Mouse (Mus musculus) G1E (cell line): ENCODE results near the gene Mvk.

ENCODE experiments used
- CTCF ChIP-seq: IDR thresholded peaks from 2 replicates; pipeline ENCODE4 v1.5.1; 2012; ENCODE audit warnings: low read depth, low read length, inconsistent platforms, mixed read lengths
- GATA1 ChIP-seq: IDR thresholded peaks from 2 replicates; pipeline ENCODE4 v1.6.1; 2012; ENCODE audit warnings: borderline replicate concordance, low read length, inconsistent platforms, mixed read lengths
- POLR2AphosphoS5 ChIP-seq: IDR thresholded peaks from 2 replicates; pipeline ENCODE4 v1.6.1; 2012; ENCODE audit warnings: low read depth, low read length, inconsistent platforms; ENCODE audit not compliant: insufficient replicate concordance

- TF ChIP-seq GATA1 (no peak), CTCF (no peak), POLR2AphosphoS5 (no peak)
Measured at GRCm38 (mm10) chr5:114415606-114416005, 28.5 kb upstream of the Mvk start.
